Mouse (Mus musculus): ENCODE data around the gene Nudt14.

DNA sequence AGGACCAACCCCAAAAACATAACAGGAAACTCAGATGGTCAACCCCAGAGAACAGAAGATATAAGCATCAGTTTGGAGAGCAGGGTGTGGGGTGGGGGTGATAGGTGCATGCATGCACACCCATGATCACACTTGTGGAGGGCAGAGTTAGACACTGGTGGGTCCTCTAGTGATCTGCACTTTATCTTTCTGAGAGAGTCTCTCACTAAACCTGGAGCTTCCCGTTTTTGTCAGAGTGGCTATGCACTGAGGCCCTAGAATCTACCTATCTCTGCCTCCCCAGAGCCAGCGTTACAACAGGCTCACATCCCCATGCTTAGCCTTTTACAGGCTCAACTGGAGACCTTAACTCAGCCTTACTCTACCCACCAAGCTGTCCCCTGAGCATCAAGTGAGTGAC, 49.5 kb upstream of the Nudt14 start:
- TF ChIP-seq CTCF (IDR thresholded peaks at IDR 0.05), result no peak
- TF ChIP-seq EP300 (IDR thresholded peaks at IDR 0.05), result no peak
